Mouse (Mus musculus): ENCODE data around the gene Calr. TPM values are rescaled to one million over a fixed set of nuclear protein-coding genes. Genes with fewer than 3 reads are reported as not detected.
"Not testable (repeated sequence)": the region's sequence is repeated elsewhere in the genome, so short reads cannot be mapped to it uniquely, and the experiment has no call there.

Gene Calr
- polyA plus RNA-seq, 1 experiment from 2014 or later, result 511 TPM

DNA sequence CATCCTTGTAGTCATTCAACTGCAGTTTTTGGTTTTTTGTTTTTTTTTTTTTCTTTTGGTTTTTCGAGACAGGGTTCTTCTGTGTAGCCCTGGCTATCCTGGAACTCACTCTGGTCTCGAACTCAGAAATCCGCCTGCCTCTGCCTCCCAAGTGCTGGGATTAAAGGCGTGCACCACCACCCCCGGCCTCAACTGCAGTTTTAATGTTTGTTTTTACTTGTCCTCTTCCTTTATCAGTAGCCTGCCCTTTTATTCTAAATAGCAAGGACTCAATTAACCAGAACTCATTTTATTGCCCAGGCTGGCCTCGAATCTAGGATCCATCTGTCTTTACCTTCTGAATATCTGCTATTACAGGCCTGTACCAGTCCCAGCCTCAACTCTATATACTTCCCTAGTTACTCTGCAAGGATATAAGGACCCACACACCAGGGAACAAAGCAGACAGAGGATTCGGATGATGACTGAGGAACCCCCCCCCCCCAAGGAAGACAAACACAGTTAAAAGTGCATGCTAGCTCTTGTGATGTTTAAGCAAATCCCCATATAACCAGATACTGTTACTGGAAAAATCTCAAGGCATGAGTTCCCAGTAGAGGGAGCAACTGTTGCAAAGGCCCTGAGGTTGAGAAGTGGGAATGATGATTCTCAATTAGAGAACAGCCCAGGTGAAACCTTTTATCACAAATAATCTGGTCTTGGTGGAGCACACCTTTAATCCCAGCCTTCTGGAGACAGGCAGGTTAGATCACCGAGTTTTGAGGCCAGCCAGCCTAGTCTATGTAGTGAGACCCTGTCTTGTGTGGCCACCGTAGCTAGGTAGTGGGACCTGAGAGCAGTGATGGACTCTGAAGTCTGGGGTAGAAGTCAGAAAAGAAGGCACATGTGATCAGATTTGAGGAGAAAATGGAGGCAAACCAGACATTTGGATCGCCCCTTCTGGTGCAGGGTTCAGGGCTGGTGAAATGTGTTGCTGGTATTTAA lies 13.7 kb downstream of the Calr start:
- DNase-seq (no peak), ATAC-seq (ENCODE audit: low read depth) (no peak)
- H3K9me3 ChIP-seq (replicated peaks), result no peaks in the 10 kb centered on the region
- no peaks in the 10 kb centered on the region for H3K27me3 ChIP-seq
- peaks cover 55% of the 10 kb centered on the region for H3K36me3 ChIP-seq
- H3K4me1 ChIP-seq (replicated peaks), result peaks cover 76% of the 10 kb centered on the region
- H3K4me2 ChIP-seq, result peak overlapping the region; percentile 77
- peak overlapping the region; percentile 96 for H3K9ac ChIP-seq
- H3K4me3 ChIP-seq (replicated peaks), result peak overlapping the region; percentile 97
- 38% methylated on average over 10 of the region's 10 CpGs for whole genome bisulfite sequencing (ENCODE audit: insufficient replicate concordance)
- H3K27ac ChIP-seq, result peak overlapping the region; percentile 98

DNA sequence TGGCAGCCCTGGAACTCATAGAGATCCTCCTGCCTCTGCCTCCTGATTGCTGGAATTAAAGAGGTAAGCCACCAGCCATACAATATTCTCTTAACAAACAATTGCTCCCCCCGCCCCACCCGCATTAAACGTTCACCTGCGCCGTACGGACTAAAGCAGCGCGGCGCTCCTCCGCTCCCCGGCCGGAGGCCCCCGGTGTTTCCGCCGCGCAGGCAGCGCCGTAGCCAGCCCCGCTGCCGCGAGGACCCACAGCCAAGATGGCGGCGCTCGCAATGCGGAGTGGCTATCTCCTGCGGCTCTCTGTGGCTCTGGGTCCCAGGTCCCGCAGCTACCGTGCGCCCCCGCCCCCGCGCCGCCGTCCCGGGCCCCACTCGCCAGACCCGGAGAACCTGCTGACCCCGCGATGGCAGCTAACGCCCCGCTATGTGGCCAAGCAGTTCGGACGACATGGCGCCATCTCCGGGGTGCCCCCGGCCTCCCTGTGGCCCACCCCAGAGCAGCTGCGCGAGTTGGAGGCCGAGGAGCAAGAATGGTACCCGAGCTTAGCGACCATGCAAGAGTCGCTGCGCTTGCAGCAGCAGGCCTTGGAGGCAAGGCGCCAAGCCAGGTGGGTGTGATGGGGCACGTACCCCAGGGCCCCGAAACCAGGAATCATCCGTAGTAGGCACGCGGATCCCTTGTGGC lies 14.6 kb downstream of the Calr start:
- peak; percentile 81 for ATAC-seq (ENCODE audit: low read depth)

DNA sequence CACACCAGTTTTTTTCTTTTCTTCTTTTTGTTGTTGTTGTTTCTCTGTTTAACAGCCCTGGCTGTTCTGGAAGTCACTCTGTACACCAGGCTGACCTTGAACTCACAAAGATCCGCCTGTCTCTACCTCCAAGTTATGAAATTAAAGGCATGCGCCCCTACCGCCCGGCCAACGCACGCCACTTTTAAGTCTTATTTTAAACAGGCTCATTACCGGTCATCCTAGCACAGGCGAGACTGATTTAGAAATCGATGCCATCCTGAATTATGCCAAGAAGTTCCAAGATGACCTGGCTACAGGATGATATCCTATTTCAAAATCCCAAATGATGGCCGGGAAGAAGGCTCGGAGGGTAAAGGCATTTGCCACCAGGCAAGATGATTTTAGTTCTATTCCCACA lies 15.2 kb downstream of the Calr start, which contains the start of gene Gadd45gip1:
Gadd45gip1 (plus strand) TSS at position 33 of the 400 bp plus-strand sequence.
- DNase-seq, result peak; percentile 77
- Histone ChIP-seq H3K9ac (peak within 1 kb of the TSS; percentile 96), H3K27ac (peak within 1 kb of the TSS; percentile 98), H3K4me3 (replicated peaks) (peak within 1 kb of the TSS; percentile 97), H3K27me3 (no peaks in the 10 kb centered on the region), H3K4me2 (peak within 1 kb of the TSS; percentile 77), H3K4me1 (replicated peaks) (peaks cover 72% of the 10 kb centered on the region), H3K9me3 (replicated peaks) (no peaks in the 10 kb centered on the region), H3K36me3 (peaks cover 39% of the 10 kb centered on the region)
- 26% methylated on average over 11 of the region's 11 CpGs for WGBS (ENCODE audit: insufficient replicate concordance)
- ATAC-seq (ENCODE audit: low read depth), result no peak; the same call in 1 of the 2 replicates

More for the DNA sequence above, 14.6 kb downstream of the Calr start:
- Histone ChIP-seq H3K4me3 (replicated peaks) (peak overlapping the region; percentile 97), H3K4me2 (peak overlapping the region; percentile 77), H3K4me1 (replicated peaks) (peaks cover 72% of the 10 kb centered on the region), H3K36me3 (peaks cover 46% of the 10 kb centered on the region), H3K9me3 (replicated peaks) (no peaks in the 10 kb centered on the region), H3K27ac (peak overlapping the region; percentile 98), H3K9ac (peak overlapping the region; percentile 96), H3K27me3 (no peaks in the 10 kb centered on the region)
- peak; percentile 83 for DNase-seq
- under 1% methylated on average over 59 of the region's 59 CpGs for WGBS (ENCODE audit: insufficient replicate concordance)

DNA sequence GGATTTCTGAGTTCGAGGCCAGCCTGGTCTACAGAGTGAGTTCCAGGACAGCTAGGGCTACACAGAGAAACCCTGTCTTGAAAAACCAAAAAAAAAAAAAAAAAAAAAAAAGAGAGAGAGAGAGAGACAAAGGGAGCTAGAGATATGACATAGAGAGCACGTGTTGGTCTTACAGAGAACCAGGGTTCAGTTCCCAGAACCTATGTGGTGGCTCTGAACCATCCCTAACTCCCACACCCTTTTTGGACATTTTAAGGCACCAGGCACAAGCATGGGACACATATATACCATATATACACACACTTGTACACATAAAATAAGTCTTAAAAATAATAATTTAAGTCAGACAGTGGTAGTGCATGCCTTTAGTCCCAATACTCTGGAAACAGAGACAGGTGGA lies 20.2 kb downstream of the Calr start:
- H3K27ac ChIP-seq, result peak overlapping the region; percentile 74
- WGBS (ENCODE audit: insufficient replicate concordance), result 44% methylated on average over 2 of the region's 2 CpGs
- H3K9ac ChIP-seq, result peak overlapping the region; percentile 52; the same call in 1 of the 2 replicates
- H3K4me3 ChIP-seq (replicated peaks); H3K4me2 ChIP-seq; H3K27me3 ChIP-seq; DNase-seq; H3K36me3 ChIP-seq; H3K9me3 ChIP-seq (replicated peaks): not testable (repeated sequence)
- ATAC-seq (ENCODE audit: low read depth), result 0 out of 2 replicates have a peak, but pooled peaks have one; percentile 30
- H3K4me1 ChIP-seq (replicated peaks), result peaks cover 69% of the 10 kb centered on the region

DNA sequence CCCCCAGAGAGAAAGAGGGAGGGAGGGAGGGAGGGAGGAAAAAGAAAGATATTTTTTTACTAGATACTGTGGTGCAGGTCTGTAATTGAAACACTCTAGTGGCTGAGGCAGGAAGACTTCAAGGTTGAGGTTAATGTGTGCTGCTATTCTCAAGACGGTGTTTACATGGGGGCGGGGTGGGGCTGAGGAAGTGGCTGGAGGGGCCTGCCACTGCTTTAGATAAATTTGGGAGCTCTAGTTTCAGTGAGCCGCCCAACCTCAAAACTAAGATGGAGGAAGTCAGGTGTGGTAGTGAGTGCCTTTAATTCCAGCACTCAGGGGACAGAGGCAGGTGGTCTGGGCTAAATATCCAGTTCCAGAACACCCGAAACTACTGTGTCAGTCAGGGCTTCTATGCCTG lies 21.1 kb downstream of the Calr start:
- Histone ChIP-seq H3K27me3 (no peaks in the 10 kb centered on the region), H3K4me1 (replicated peaks) (peaks cover 64% of the 10 kb centered on the region), H3K27ac (peak overlapping the region; percentile 74), H3K4me2 (peak overlapping the region; percentile 48), H3K4me3 (replicated peaks) (no peak overlapping the region), H3K36me3 (peaks cover 7% of the 10 kb centered on the region), H3K9ac (peak overlapping the region; percentile 56), H3K9me3 (replicated peaks) (no peaks in the 10 kb centered on the region)
- DNase-seq, result no peak
- peak; percentile 57 for ATAC-seq (ENCODE audit: low read depth)
- 23% methylated on average over 4 of the region's 4 CpGs for WGBS (ENCODE audit: insufficient replicate concordance)

DNA sequence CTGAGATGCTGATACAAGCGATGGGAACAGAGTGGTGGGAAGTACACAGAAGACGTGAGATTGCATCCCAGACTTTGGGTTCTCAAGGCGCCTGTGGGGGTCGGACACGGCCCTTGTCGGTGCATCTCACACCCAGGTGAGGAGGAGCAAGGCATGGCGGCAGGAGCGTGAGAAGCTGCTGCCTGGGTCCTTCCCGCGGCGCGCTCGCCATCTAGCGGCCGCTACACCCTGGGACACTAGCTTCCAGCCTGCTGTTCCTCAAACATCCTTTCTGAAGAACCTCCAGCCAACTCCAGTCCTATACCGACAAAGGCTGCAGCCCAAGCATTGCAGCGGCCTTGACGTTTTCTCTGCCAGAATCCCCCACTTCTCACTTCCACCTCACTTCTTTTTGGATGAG lies 23.1 kb downstream of the Calr start:
- H3K4me1 ChIP-seq (replicated peaks), result peaks cover 52% of the 10 kb centered on the region

DNA sequence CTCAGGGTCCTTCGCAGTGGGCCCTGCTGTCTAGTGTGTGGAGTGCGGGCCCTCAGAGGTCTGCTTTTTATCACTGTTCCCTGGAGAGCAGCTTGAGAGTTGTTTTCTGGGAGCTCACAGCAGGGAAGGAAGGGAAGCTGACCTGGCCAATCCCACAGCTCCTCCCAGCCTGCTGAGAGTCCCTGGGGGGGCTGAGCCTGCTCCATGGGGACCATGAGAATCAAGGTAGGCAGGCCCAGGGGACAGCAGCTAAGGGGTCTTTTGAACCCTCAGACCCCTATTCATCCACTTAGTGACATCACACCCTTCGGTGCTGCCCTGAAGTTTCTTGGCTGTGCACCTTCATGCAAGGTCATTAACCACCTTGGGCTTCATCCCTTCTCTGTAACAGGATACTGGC lies 24.0 kb downstream of the Calr start, which contains the start of gene Dand5:
Dand5 (minus strand) TSS at position 101 of the 400 bp plus-strand sequence.
- no peak for ATAC-seq (ENCODE audit: low read depth)

More for the DNA sequence above, 23.1 kb downstream of the Calr start:
- Histone ChIP-seq H3K9ac (peak overlapping the region; percentile 26; the same call in 1 of the 2 replicates), H3K27ac (no peak overlapping the region; the same call in 1 of the 2 replicates), H3K4me2 (peak overlapping the region; percentile 30), H3K27me3 (no peaks in the 10 kb centered on the region), H3K9me3 (replicated peaks) (no peaks in the 10 kb centered on the region), H3K4me3 (replicated peaks) (no peak overlapping the region), H3K36me3 (no peaks in the 10 kb centered on the region)
- WGBS (ENCODE audit: insufficient replicate concordance), result under 1% methylated on average over 18 of the region's 18 CpGs
- ATAC-seq (ENCODE audit: low read depth) (peak; percentile 60), DNase-seq (peak; percentile 65)

DNA sequence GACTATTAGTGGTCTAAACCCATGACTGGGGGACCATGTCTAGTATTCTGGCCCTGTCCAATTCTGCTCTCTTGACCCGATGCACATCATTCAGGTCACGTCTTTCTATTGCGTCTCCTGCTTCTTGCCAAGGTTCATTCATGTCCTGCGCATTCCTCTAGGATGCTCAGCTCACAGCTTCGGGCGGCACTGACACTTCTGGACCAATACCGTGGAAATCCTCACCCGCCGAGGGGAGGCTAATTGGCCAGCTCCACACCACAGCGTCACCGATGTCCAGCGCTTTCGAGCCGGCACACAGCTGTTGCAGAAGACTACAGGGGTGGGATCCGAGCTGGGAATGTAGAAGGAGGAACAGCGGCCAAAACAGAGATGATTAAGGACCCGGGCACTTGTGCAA lies 30.6 kb downstream of the Calr start:
- Histone ChIP-seq H3K36me3 (no peaks in the 10 kb centered on the region), H3K4me3 (replicated peaks) (no peak overlapping the region), H3K4me1 (replicated peaks) (peaks cover 29% of the 10 kb centered on the region), H3K27me3 (peaks cover 23% of the 10 kb centered on the region), H3K9me3 (replicated peaks) (no peaks in the 10 kb centered on the region), H3K4me2 (no peak overlapping the region), H3K27ac (no peak overlapping the region), H3K9ac (no peak overlapping the region)
- ATAC-seq (ENCODE audit: low read depth), result no peak
- 70% methylated on average over 17 of the region's 17 CpGs for WGBS (ENCODE audit: insufficient replicate concordance)
- DNase-seq, result no peak

More for the DNA sequence above, 24.0 kb downstream of the Calr start, which contains the start of gene Dand5:
- peak within 1 kb of the TSS; percentile 26; the same call in 1 of the 2 replicates for H3K9ac ChIP-seq
- no peaks in the 10 kb centered on the region for H3K27me3 ChIP-seq
- H3K4me3 ChIP-seq (replicated peaks), result no peak within 1 kb of the TSS
- no peak for DNase-seq
- H3K4me1 ChIP-seq (replicated peaks), result peaks cover 51% of the 10 kb centered on the region
- 74% methylated on average over 3 of the region's 3 CpGs for WGBS (ENCODE audit: insufficient replicate concordance)
- H3K4me2 ChIP-seq, result peak within 1 kb of the TSS; percentile 30
- no peak within 1 kb of the TSS for H3K27ac ChIP-seq
- H3K36me3 ChIP-seq, result no peaks in the 10 kb centered on the region
- no peaks in the 10 kb centered on the region for H3K9me3 ChIP-seq (replicated peaks)

DNA sequence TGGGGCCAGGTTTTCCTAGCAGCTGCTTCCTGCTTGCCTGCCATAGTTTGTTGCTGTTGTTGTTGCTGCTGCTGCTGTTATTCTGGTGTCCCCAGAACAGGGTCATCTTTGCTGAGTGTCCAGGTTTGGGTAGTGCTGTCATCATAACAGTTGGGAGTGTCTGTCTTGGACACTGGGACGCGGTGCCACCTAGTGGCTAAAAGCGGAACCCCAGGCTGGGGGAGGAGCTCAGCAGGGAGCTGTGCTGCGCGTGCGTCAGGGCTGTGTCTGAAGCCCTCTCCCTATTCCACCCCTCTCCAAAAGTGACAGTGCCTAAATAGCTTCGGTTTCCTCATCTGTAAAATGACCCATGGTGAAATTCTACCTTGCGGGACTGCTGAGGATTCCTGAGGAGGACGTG lies 31.2 kb downstream of the Calr start:
- Histone ChIP-seq H3K27me3 (peaks cover 26% of the 10 kb centered on the region), H3K9ac (no peak overlapping the region), H3K36me3 (no peaks in the 10 kb centered on the region), H3K4me2 (no peak overlapping the region), H3K27ac (no peak overlapping the region), H3K4me1 (replicated peaks) (peaks cover 35% of the 10 kb centered on the region), H3K4me3 (replicated peaks) (no peak overlapping the region), H3K9me3 (replicated peaks) (no peaks in the 10 kb centered on the region)
- peak; percentile 82 for ATAC-seq (ENCODE audit: low read depth)
- DNase-seq, result peak; percentile 88
- WGBS (ENCODE audit: insufficient replicate concordance), result 9% methylated on average over 9 of the region's 9 CpGs

DNA sequence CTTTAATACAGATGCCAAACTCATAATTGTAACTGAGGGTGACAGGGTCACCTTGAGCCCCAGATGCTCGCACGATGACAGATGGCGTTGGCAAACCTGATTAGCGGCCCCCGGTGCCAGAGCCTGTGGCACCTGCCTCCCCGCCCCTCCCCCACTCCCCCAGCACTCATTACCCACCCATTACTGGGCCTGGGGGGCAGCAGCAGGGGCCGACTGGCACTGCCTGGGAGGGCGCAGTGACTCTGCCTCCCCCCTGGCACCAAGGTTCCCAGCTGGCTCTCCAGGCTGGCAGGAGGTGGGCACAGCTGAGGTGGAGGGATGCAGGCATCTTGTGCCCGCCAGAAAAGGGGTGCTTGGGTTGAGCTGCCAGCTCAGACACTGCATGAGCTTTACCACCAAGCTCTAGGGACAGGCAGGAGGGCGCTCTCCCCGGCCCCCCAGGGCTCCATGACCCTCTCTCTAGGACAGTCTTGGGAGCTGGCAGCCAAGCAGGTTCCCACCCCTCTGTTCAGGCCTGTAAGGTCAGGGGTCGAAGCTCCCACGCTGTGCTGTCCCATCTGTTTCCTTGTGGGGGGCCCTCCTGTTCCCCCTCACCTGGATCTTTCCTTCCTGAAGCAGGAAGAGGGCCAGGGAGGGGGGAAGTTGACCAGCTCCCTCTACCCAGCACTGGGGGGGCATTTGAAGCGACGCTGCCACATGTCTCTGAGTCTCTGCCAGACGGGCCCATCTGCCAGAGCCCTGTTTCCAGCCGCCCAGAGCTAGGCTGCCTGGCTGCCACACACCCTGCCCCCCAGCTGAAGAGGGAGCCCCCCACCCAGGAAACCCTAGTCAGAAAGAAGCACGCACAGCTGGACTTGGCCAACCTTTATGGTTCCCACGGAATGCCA lies 31.9 kb downstream of the Calr start:
- H3K9ac ChIP-seq, result 0 out of 2 replicates have a peak overlapping the region, but pooled peaks have one; percentile 22
- H3K9me3 ChIP-seq (replicated peaks), result no peaks in the 10 kb centered on the region
- ATAC-seq (ENCODE audit: low read depth) (no peak), DNase-seq (no peak)
- no peak overlapping the region for H3K27ac ChIP-seq
- no peak overlapping the region for H3K4me3 ChIP-seq (replicated peaks)
- H3K27me3 ChIP-seq, result peaks cover 26% of the 10 kb centered on the region
- H3K4me1 ChIP-seq (replicated peaks), result peaks cover 39% of the 10 kb centered on the region
- H3K4me2 ChIP-seq, result no peak overlapping the region
- H3K36me3 ChIP-seq, result no peaks in the 10 kb centered on the region
- 45% methylated on average over 19 of the region's 19 CpGs for WGBS (ENCODE audit: insufficient replicate concordance)
